Mouse (Mus musculus): ENCODE measurements around the gene Opcml.

GRCm38 (mm10) chr9:28903291-28903690 is 1112.7 kb downstream of the Opcml start:
- TF ChIP-seq USF1 (IDR thresholded peaks at IDR 0.05; ENCODE audit: low read depth) (no peak), POLR2A (IDR thresholded peaks at IDR 0.05; ENCODE audit: insufficient read length, low read depth) (no peak), SRF (IDR thresholded peaks at IDR 0.05; ENCODE audit: control insufficient read depth, insufficient read length, low read depth) (no peak), TCF12 (IDR thresholded peaks at IDR 0.05; ENCODE audit: insufficient read depth, poor library complexity, severe bottlenecking) (no peak)
